Mouse (Mus musculus) left cerebral cortex, postnatal 14 days (tissue): ENCODE results near the gene Nfkbia. TPM values are rescaled to one million over a fixed set of nuclear protein-coding genes. Genes with fewer than 3 reads are reported as not detected.
A peak's percentile ranks its signal among the peaks of the same experiment; 100 is the strongest.

Experiments
- DNase-seq, 2 experiments: peaks; one replicate each; pipeline ENCODE4 v3.0.0; 2021 to 2022; ENCODE audit warnings: low spot score in 2 of 2, mixed read lengths in 1 of 2
- intact Hi-C: fragments of 180-260 bp; cut with DNase I; formaldehyde crosslinking; loops from one replicate; pipeline ENCODE4 v1.15.1; 2025
- total RNA-seq, 2 experiments: library from RNA; stranded (reverse); gene quantifications; 2 replicates each; pipeline ENCODE4 v1.2.3; 2021

Gene Nfkbia
- total RNA-seq, 2 experiments from 2014 or later, result 28.3 to 46.4 TPM

GRCm38 (mm10) chr12:55492941-55493340 lies 494 bp upstream of the Nfkbia start:
- intact Hi-C loops, result loop anchor here (1.0 to 5.0 kb wide), 3 partner anchors 46 to 94 kb away; no protein-coding TSS in a partner anchor

GRCm38 (mm10) chr12:55491516-55492183 lies 797 bp downstream of the Nfkbia start:
- intact Hi-C loops, result loop anchor here (1.0 to 5.0 kb wide), 3 partner anchors 45 to 92 kb away; no protein-coding TSS in a partner anchor
- DNase-seq, result peak; percentile 91

More at GRCm38 (mm10) chr12:55492941-55493340, 494 bp upstream of the Nfkbia start:
- DNase-seq, result no peak

GRCm38 (mm10) chr12:55490722-55491449 lies 1.6 kb downstream of the Nfkbia start:
- intact Hi-C loops, result loop anchor here (5.0 kb wide), 1 partner anchor 54 kb away; no protein-coding TSS in a partner anchor
- peak in 1 of 2 experiments; percentile 43 for DNase-seq

- DNase-seq, result no peak
- intact Hi-C loops, result loop anchor here (5.0 kb wide), 1 partner anchor 53 kb away; no protein-coding TSS in a partner anchor
Observed at GRCm38 (mm10) chr12:55489986-55490721, 2.3 kb downstream of the Nfkbia start.

- peak in 1 of 2 experiments; percentile 15 for DNase-seq
- intact Hi-C loops, result no loop called here
Observed at GRCm38 (mm10) chr12:55488661-55489447, 3.6 kb downstream of the Nfkbia start.

GRCm38 (mm10) chr12:55487843-55488660 lies 4.4 kb downstream of the Nfkbia start:
- intact Hi-C loops, result no loop called here
- no peak for DNase-seq

- intact Hi-C loops, result no loop called here
- DNase-seq, result no peak
Observed at GRCm38 (mm10) chr12:55486923-55487674, 5.3 kb downstream of the Nfkbia start.

GRCm38 (mm10) chr12:55484800-55485199 lies 7.6 kb downstream of the Nfkbia start:
- no peak for DNase-seq
- intact Hi-C loops, result no loop called here

- no peak for DNase-seq
- intact Hi-C loops, result no loop called here
Observed at GRCm38 (mm10) chr12:55484079-55484774, 8.2 kb downstream of the Nfkbia start.

- intact Hi-C loops, result no loop called here
- DNase-seq, result no peak
Observed at GRCm38 (mm10) chr12:55483591-55483990, 8.9 kb downstream of the Nfkbia start.

- intact Hi-C loops, result no loop called here
- no peak for DNase-seq
Observed at GRCm38 (mm10) chr12:55482732-55483131, 9.7 kb downstream of the Nfkbia start.

- no peak for DNase-seq
- intact Hi-C loops, result no loop called here
Observed at GRCm38 (mm10) chr12:55481739-55482138, 10.7 kb downstream of the Nfkbia start.

GRCm38 (mm10) chr12:55480471-55481153 lies 11.8 kb downstream of the Nfkbia start:
- DNase-seq, result no peak
- intact Hi-C loops, result no loop called here

- no peak for DNase-seq
- intact Hi-C loops, result no loop called here
Observed at GRCm38 (mm10) chr12:55478901-55479300, 13.5 kb downstream of the Nfkbia start.

- intact Hi-C loops, result no loop called here
- no peak for DNase-seq
Observed at GRCm38 (mm10) chr12:55474209-55474583, 18.3 kb downstream of the Nfkbia start.
